Mouse (Mus musculus): ENCODE measurements around the gene Peli1. TPM values are rescaled to one million over a fixed set of nuclear protein-coding genes. Genes with fewer than 3 reads are reported as not detected.

The Peli1 gene
- polyA plus RNA-seq, 1 experiment: 32.7 TPM

DNA sequence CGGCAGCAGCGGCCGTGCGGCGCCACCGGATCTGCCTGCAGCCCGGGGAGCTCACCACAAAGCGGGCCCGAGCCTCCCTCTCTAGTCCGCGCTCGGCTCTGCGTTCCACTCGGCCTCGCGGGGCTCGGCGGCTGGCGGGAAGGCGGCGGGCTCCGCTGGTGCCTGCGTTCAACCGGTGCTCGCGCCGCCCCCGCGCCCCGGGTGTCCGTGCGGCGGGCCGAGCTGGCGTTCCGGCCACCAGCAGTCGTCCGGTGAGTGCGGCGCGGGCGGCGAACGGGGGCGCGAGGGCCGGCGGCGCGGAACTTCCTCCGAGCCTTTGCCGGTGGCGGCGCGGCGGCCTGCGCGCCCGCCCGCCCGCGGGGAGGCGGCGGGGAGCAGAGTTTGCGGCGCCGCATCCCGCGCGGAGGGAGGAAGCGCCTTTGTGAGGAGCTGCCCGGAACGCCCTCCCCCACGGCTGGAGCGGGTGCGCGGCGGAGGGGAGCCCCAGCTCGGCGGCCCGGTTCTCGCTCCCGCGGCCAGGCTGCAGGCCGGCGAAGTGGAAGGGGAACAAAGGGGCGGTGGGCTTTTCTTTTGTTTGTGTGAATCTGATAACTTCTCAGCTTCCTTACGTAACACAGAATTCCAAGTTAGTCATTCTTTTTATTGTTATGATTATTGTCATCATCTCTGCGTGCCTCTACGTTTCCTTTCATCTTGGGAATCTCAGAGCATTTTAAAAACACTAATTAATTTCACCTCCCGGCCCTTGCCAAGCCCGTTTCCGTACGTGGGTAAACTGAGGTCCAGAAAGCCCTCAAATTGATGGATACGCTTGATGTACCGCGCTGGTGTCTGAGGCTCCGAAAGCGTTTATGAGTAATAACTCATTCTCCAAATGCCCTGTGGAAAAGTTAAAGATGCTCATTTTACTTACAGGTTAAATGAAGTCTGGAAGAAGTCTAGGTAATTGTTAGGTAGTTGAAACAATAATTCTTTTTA, 626 bp downstream of the Peli1 start:
- peak in 1 of 2 experiments; percentile 58 for DNase-seq (ENCODE audit: extremely low spot score in 1 of 2, low spot score in 1 of 2)

DNA sequence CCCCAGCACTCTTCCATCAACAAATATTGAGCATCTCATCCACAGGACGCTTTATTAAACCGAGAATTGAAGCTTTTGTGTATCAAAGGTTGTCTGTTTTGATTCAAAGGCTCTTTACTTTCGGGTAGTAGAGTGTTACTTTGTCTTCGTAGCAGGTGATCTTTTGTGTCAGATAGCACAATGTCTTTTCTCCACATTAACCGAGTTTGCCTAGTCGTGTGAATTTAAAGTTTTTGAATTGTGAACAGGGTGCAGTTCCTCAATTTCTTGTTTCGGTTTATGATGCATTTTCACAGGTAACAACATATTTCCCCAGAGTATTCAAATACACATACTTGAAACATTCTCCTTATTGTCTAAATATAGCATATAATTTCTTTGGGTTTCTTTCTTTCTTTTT, 1.5 kb downstream of the Peli1 start:
- DNase-seq (ENCODE audit: extremely low spot score in 1 of 2, low spot score in 1 of 2): no peak

DNA sequence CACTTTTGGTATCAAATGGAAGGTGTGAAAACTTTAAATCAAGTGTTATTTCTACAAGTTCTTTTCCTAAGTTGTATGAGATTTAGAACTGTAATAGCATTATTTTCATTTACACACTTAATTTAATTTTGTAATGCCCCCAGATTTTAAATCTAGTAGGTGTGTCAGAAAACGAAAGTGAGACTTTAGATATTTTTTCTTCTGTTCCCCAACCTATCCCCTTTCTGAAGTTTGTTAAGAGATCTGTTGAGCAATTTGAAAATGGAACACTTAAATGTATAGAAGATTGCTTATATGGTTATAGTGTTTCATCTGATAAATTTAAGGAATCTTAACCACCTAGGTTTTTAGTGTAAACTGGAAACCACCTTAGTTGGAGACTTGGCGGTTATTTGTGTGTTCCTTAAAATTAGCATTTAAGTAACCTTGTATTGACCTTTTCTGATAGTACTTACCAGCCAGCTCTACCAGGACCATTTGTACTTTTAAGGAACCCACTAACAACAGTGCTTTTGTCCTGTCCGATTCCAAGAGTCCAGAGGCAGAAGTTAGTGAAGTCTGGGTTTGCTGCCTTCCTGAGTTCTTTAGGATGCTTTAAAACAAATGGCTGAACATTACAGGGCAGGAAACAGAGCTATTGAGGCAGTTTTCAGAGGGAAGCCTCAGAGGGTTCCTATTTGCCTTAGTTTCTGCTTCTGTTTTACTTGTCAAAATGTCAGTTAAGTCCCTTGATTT, 2.2 kb downstream of the Peli1 start:
- DNase-seq (ENCODE audit: extremely low spot score in 1 of 2, low spot score in 1 of 2): no peak

DNA sequence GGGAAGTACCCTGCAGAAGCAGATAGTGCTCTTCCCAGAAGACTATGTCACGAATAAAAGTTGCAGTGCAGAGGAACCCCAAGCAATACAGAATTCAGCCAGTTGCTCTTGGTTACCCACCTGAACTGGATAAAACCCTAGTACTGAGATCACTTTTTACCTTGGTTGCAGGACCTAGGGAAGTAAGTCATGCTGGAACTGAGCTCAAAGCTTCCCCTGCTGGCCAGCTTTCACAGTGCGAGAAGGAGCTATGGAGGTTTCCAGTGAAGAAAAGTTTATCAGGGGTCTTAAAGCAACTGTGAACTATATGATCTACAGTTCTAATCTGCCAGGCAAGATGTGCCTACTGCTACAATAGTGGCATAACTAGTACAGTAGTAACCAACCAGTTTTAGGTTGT, 5.5 kb downstream of the Peli1 start:
- no peak for DNase-seq (ENCODE audit: extremely low spot score in 1 of 2, low spot score in 1 of 2)

DNA sequence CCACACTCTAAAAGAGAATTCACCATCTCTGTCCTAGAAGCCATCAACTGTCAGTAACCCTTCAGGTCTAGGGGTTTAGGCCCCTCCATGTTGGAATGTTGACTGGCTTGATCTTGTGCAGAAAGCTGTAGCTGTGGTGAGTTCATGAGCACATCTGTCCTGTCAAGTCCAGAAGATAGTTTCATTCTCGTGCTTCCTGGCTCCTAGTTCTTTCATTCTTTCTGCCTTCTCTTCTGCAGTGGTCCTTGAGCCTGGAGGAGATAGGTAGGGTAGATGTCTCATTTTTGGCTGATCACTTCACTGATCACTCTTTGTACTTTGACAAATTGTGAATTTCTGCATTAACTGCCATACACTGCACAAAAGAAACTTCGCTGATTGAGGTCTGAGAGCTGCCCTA, 7.4 kb downstream of the Peli1 start:
- no peak for DNase-seq (ENCODE audit: extremely low spot score in 1 of 2, low spot score in 1 of 2)

DNA sequence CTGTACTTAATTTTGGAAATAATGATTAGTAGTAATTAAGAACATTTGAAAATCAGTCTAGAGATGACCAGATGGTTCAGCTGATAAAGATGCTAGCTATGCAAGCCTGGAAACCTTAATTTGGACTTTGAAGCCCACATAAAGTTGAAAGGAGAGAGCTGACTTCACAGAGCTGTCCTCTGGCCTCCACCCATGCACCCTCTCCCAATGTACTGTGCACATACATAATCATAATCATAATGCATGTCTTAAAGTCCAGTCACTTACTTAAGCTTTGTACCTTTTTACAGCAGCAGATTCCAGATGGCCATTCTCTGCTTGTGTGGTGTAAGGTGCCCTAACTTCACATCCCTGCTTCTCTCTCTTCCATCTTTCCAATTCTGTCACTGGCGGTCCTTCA, 9.6 kb downstream of the Peli1 start:
- DNase-seq (ENCODE audit: extremely low spot score in 1 of 2, low spot score in 1 of 2): no peak

DNA sequence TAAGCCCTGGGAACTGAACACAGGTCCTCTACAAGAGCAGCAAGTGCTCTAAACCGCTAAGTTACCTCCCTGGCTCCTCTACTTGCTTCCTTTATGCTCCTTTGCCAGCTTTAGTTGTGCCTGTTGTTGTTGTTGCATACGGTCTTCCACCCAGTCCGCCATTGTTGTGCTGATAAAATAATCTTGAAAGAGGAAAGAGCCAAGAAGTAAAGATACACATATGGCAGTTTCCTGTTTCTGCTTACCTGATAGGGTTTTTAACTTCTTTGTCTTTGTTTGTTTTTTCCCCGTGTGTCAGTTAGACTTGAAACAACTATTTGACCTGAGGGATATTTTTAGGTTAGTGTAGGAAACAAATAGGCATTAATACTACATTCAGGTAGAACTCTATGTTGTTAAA, 10.2 kb downstream of the Peli1 start:
- no peak for DNase-seq (ENCODE audit: extremely low spot score in 1 of 2, low spot score in 1 of 2)

DNA sequence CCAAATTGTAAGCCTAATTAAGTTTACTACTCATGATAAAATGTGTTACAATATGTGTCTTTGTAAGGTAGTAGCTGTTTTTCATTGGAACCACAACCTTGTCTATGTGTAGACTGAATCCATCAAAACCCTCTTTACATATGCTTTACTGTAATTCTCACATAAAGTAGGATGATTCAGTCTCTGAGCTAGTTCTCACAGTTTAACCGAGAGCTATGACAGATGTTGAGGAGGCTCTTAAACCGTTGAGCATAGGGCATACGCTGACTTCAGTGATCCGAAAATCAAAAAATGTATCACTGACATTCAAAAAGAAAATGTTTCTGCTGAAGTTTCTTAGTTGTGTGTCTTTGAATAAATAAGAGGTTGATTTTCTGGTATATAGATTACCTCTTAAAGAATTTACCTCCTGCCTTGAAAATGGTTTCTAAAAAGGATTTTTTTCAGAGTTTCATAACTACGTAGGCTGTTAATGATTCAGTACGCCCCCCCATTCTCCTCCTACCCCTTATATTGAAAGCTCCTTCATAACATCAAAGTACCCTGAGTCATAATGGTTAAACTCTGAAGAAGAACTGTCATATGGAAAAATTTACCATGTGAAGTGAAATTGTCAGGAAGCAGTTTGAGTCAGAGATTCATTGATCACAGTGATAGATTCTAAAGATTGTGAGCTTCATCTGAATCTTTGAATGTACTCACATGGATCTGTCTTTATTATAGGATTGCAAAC, 11.3 kb downstream of the Peli1 start:
- peak; percentile 29 to 55 for DNase-seq (ENCODE audit: extremely low spot score in 1 of 2, low spot score in 1 of 2)

DNA sequence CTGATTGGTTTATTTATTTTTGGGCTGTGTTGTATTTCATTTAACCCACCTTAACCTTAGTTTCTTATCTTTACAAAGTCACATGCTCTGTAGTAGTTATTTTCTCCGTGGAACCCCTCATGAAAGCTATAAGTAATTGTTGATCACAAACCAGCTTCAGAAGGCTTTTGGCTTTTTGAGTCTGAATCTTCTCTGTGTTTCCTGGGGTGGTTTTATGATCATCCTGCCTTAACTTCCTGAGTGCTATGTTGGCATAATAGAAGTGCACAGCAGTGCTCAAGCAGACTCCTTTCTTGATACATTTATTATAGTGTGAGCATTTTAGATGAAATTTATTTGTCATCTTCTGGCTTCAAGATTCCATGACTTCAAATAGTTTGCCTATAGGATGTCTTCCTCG, 12.1 kb downstream of the Peli1 start:
- no peak for DNase-seq (ENCODE audit: extremely low spot score in 1 of 2, low spot score in 1 of 2)

DNA sequence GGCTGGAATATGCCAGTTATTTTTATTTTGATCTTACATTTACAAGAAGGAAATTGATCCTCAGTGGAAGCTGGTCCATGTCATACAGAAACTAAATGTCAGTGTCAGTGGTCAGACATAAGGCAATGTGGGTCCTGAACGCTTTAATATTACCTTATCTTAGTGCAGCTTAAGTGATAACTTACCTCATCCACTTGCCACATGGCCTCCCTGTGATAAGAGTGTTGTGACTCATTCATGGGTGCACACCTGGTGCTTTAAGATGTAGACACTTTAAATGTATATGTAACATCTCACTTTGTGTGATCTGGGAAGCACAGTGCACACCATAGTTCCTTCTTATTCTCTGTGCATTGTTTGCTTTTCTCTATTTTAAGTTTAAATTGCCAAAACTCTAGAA, 14.3 kb downstream of the Peli1 start:
- no peak for DNase-seq (ENCODE audit: extremely low spot score in 1 of 2, low spot score in 1 of 2)

DNA sequence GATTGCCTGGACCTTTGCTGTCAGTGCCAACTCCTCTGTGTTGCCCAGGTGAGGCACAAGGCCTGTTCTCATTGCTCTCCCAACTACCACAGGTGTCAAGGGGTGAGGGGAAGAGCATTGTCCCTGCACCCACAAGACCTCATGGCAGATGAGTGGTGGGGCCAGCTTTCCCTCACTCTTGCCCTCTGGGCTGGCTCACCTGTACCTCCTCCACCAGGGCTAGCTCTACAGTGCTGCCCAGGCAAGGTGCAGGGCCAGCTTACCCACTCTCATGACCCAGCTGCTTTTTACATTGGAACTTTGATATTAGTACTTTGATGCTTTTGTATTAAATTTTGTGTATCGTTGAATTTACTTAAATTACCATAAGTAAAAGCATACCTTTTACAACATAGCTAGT, 16.0 kb downstream of the Peli1 start:
- no peak for DNase-seq (ENCODE audit: extremely low spot score in 1 of 2, low spot score in 1 of 2)

DNA sequence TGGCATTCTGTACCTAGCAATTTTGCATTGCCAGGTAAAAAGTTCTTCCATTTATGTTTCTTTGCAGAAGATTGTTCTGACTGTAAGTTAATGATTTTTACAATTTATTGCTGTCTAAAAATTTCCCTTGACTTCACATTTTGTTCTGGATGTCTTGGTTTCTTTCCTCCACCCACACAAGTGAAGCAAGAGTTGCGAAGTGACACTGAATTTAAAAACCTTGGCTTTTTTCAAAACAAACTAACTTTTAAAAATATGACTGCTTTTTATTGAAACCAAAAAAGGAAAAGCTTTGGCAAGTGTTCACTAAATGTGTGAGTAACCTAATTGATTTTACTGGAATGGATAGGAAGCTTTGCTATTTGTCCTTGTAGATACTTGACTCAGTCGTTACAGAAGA, 18.2 kb downstream of the Peli1 start:
- DNase-seq (ENCODE audit: extremely low spot score in 1 of 2, low spot score in 1 of 2): peak in 1 of 2 experiments; percentile 41

DNA sequence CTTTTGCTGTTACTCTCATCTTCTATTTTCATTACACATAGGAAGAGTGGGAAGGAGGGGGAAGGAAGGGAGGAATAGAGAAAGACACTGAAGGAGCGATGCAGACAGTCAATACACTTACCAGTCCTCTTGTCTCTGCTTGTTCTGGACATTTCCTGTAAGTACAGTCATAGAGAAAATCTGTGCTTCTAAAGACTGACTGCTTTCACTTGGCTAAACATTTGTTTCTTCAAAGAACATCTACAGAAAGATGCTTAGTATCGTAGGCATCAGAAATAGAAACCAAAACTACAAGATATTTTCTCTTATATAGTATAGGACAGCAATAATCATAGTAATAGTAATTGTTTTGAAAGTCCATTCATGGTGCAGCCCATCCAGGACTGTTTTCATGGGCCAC, 23.4 kb downstream of the Peli1 start:
- DNase-seq (ENCODE audit: extremely low spot score in 1 of 2, low spot score in 1 of 2): no peak

DNA sequence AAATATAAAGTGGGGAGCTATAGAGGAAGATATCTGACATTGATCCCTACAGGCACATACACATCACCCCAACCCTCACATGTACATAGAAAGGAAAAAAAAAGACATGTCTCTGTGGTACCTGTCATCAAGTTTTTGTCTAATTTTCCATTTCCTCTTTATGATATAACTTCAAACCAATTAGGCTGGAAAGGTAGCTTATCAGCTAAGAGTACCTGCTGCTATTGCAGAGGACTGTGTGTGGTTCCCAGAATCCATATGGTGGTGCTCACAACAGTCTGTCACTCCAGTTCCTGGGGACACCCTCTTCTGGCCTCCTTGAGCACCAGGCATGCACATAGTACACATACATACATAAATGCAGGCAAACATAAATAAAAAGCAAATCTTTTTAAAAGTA, 24.7 kb downstream of the Peli1 start:
- DNase-seq (ENCODE audit: extremely low spot score in 1 of 2, low spot score in 1 of 2): no peak

DNA sequence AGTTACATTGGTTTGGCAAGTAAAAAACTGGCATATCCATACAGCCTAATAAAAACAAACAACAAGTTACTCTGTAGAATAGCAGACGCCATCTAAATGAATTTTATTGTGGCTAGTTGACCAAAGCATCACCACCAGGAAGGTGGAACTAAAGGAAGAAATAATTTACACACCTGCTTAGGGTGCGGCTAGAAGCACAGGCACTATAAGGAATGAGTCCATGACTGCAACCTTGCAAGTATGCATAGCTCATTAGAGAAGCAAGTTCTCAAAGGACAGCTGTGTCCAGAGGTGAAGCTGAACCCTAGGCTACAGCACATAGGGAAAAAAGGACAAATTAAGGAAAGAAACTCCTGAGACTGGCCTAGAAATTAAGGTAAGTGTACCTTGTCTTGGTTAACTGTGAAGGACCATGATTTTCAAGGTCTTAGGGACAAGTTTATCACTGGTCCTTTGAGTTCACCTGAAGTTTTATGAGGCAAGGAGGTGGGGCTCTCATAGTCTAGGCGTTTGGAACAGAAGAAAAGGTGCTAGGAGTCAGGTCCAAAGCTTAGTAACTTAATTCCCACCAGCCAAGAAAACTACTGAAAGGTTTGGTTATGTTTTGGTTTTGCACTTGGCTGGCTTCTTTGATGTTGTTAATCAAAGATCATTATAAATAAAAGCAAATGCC, 25.7 kb downstream of the Peli1 start:
- DNase-seq (ENCODE audit: extremely low spot score in 1 of 2, low spot score in 1 of 2): no peak

DNA sequence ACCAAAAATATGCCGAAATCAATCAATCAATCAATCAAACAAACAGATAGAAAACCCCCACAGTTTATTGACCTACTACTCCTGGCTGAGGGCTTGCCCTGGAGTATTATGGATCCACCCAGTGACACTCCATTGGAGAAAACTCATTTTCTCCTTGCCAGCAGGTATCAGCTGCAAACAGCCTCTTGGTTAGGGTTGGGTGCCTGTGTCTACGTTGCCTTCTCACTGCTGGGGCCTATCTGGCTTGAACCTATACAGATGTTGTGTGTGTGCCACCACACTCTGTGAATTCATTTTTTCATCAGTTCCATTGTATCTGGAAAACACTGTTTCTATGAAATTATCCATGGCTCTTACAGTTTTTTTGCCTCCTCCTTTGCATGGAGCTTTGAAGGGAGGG, 30.6 kb downstream of the Peli1 start:
- DNase-seq (ENCODE audit: extremely low spot score in 1 of 2, low spot score in 1 of 2): no peak

DNA sequence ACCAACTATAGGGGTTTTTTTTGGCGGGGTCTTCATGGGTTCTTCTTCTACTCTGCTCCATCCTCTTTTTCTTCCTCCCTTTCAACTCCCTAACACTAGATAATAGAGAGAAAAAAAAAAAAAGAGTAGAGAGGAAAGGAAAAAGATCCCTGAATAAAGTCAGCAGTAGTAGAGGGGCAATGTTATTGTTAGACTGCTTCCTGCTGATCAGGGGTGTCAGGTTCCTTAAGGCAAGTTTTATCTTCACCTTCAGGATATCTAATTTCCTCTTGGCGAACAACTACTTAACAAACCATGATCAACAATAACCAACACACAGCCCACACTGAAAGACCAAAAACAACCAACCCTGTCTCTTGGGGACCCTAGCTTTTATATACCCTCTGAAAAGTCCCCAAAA, 31.3 kb downstream of the Peli1 start:
- no peak for DNase-seq (ENCODE audit: extremely low spot score in 1 of 2, low spot score in 1 of 2)

DNA sequence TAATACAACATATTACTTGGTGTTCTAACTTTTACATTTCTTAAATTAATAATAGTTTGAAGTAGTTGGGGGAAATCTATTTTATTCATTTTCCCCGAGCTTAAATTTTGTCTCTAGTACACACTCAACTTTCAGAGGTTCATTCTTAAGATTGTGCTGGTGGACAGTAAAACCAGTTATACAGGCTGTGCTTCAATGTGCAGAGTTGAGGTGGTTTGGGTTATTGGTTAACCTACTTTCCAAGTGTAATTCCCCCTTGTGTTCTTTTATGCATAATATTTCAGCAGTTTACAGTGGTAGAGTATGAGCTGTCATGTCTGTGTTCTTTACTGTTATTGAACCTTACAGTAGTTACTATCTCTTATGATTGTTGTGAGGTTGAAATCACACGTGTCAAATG, 40.6 kb downstream of the Peli1 start:
- DNase-seq (ENCODE audit: extremely low spot score in 1 of 2, low spot score in 1 of 2): no peak

DNA sequence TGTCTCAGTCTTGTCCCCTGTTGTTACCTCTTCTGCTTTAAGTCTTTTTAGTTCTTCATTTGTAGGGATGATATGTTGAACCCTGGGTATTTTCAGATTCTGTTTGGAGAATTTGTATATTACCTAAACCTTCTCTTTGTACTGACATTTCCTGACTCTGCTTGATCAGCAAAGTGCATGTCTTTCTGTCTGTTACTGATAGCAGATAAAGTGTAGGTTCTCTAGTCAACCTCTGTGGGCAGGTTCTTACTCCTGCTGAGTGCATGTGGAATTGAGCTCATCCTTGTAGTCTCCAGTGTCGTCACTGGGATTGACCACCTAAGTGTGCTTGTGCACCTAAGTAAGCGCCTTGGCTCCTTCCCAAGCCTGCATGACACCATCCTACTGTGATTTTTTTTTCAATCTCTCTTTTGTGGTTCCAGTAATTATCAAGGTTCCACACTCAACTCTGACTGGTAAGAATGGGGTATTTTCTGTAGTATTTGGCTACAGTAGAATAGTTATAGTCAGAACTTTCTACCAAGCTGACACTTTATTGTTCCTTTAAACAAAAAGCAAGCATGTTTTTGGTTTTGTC, 43.9 kb downstream of the Peli1 start:
- DNase-seq (ENCODE audit: extremely low spot score in 1 of 2, low spot score in 1 of 2): no peak

DNA sequence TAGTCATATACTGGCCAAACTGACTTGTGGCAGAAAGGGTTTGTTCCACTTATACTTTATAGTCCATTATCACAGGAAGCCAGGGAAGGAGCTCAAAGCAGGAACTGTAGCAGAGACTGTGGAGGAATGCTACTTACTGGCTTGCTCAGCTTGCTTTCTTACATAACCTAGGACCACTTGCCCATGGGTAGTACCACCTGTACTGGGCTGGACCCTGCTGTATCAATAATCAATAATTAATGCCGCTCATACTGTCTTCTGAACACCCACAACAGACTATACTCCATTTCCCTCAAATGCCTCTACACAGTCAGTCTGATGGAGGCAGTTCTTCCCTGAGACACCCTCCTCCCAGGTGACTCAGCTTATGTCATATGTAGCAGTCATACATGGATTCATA, 48.4 kb downstream of the Peli1 start:
- no peak for DNase-seq (ENCODE audit: extremely low spot score in 1 of 2, low spot score in 1 of 2)

Data from frontal cortex, adult 2 months (tissue).